Mouse (Mus musculus) ES-Bruce4 (cell line): ENCODE measurements around the gene Otulin.

ENCODE experiments used
- CTCF ChIP-seq: IDR thresholded peaks from one replicate; pipeline ENCODE4 v1.8.1; 2011; ENCODE audit warnings: low read depth, low read length
- EP300 ChIP-seq: IDR thresholded peaks from 2 replicates; pipeline ENCODE4 v1.6.1; 2011; ENCODE audit warnings: low read depth, low read length; ENCODE audit not compliant: insufficient read depth
- POLR2A ChIP-seq: IDR thresholded peaks from one replicate; pipeline ENCODE4 v1.8.1; 2011; ENCODE audit warnings: low read length; ENCODE audit not compliant: insufficient read depth

GRCm38 (mm10) chr15:27666911-27667539 lies 36.5 kb upstream of the Otulin start:
- TF ChIP-seq POLR2A (no peak), CTCF (no peak), EP300 (no peak)
